Mouse (Mus musculus): ENCODE results near the gene Tmc3.

The Tmc3 gene

GRCm38 (mm10) chr7:83598997-83599912 is 14.5 kb downstream of the Tmc3 start:
- DNase-seq (ENCODE audit: low read depth, low spot score): no peak

GRCm38 (mm10) chr7:83599913-83600286 is 15.2 kb downstream of the Tmc3 start:
- DNase-seq (ENCODE audit: low read depth, low spot score): peak; percentile 28

GRCm38 (mm10) chr7:83604180-83604944 is 19.6 kb downstream of the Tmc3 start:
- DNase-seq (ENCODE audit: low read depth, low spot score): no peak

DNA sequence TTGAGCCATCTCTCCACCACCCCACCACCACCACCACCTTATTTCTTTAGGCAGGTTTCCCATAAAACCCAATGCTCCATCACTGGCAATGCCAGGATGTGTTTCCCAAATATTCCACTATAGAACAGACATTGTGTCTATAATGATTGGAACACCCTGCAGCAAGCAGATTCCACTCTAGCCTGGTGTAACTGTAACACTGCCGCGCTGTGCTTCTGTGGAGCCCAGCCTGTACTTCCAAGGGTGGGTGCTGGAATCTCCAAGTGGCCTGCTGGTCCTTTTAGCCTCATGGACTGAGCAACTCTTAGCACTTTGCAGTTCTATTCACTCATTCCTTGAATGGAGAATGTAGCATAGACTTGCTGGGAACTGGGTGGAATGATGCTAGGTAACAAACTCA is 22.1 kb downstream of the Tmc3 start:
- no peak for DNase-seq (ENCODE audit: low read depth, low spot score)

DNA sequence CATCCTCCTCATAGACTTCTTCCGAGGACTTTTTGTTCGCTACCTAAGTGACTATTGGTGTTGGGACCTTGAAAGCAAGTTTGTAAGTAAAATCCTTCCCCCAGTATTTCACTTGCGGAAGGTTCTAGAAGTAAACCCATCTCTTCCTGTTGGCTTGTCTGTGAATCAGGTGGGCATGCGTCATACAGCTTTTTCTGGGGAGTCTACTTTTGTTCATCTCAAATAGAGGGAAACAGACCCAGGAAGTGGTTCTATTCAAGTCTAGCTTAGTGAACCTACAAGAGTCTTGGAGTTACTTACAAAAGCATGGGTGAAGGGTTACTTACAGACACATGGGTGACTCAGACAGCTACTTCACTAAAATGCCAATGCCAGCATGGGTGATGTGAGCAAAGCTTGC is 25.2 kb downstream of the Tmc3 start:
- DNase-seq (ENCODE audit: low read depth, low spot score): no peak

DNA sequence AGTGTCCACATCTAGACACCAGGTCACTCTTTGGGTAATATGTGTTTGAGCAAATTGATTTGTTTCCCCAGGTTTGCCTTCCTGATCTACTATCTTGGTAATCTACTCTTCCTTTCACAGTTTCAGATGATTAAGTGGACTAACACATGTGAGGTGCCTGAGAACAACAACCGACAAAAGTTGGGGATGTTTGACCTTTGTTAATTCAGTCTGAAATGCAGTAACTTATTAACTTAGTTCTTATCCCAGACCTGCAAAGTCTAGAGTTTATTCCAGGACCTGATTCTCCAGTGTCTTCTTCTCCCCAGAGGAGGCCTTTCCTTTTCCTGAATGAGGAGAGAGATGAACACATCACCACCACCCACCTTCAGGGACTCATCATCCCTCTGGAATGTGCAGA is 27.2 kb downstream of the Tmc3 start:
- DNase-seq (ENCODE audit: low read depth, low spot score): no peak

- DNase-seq (ENCODE audit: low read depth, low spot score): no peak
Observed at GRCm38 (mm10) chr7:83615272-83615671, 30.5 kb downstream of the Tmc3 start.

GRCm38 (mm10) chr7:83615815-83616214 is 31.1 kb downstream of the Tmc3 start:
- no peak for DNase-seq (ENCODE audit: low read depth, low spot score)

DNA sequence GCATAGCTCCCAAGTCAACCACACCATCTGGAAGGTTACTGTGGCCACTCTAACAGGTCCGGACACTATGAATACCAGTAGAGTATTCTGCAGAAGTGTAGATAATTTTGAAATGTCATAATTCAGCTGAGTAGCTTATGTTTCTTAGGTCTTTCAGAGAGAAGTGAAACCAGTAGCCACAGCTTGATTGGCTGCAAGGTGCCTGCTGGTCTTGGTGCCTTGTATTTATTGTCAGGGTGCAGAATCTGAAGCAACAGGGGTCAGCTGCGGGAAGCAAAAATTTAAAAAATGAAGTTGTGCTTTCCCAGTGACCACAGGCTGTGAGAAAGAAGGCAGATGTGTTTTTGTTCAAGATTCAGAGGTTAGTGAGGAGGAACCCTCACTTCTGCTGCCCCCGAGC is 31.5 kb downstream of the Tmc3 start:
- no peak for DNase-seq (ENCODE audit: low read depth, low spot score)

DNA sequence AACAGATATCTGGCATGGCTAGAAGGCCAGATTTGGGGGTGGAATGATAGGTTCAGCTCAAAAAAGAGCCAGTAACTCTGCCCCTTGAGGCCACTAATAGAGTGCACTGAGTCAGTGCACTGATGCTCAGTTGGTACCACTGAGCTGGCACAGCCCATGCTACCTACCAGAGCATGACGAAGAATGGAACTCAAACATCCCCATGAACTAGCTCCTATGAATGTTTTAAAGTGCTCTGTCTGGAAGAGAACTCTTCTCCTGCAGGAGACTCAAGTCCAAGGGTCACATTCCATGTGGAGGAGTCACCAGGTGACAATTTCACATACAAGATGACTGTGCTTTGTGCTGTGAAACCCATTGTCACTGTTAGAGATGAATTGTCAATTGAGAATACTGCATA is 34.0 kb downstream of the Tmc3 start:
- no peak for DNase-seq (ENCODE audit: low read depth, low spot score)

DNA sequence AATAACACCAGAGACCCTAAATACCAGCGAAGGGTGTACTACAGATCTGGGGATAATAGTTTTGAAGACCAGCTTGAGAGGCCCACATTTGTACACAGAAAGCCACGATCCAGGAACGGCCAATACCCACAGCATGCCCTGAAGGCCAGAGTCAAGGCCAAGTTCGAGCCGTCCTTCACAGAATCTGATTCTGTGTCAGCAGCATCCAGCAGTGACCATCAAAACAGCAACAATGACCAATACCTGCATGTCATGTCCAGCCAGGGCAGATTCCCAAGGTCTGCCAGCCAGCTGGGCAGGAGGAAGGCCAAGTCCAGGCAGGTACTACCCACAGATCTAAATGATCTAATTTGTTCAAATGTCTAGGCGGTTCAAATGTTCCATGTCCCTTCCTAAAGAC is 37.9 kb downstream of the Tmc3 start:
- DNase-seq (ENCODE audit: low read depth, low spot score): no peak

- DNase-seq (ENCODE audit: low read depth, low spot score): no peak
Observed at GRCm38 (mm10) chr7:83624065-83624464, 39.3 kb downstream of the Tmc3 start.

- no peak for DNase-seq (ENCODE audit: low read depth, low spot score)
Observed at GRCm38 (mm10) chr7:83626557-83627257, 42.0 kb downstream of the Tmc3 start.

DNA sequence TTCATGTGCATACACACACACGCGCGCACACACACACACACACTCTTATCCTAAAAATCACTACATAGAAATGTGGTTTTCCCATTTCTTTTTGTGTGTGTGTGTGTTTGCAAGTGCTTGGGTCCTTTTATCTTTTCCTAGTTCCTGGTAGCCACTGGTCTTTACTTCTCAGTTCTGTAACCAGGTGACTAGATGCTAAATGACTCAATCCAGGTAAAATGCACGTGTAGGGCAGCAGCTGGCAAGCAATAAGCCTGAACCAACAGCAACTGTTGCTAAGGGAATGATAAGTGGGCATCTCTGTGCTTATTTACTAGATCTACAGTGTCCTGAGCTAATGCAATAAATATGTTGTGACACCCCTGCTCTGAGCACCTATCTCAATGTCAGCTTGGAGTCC is 42.6 kb downstream of the Tmc3 start:
- DNase-seq (ENCODE audit: low read depth, low spot score): no peak

GRCm38 (mm10) chr7:83631073-83631827 is 46.5 kb downstream of the Tmc3 start:
- no peak for DNase-seq (ENCODE audit: low read depth, low spot score)

DNA sequence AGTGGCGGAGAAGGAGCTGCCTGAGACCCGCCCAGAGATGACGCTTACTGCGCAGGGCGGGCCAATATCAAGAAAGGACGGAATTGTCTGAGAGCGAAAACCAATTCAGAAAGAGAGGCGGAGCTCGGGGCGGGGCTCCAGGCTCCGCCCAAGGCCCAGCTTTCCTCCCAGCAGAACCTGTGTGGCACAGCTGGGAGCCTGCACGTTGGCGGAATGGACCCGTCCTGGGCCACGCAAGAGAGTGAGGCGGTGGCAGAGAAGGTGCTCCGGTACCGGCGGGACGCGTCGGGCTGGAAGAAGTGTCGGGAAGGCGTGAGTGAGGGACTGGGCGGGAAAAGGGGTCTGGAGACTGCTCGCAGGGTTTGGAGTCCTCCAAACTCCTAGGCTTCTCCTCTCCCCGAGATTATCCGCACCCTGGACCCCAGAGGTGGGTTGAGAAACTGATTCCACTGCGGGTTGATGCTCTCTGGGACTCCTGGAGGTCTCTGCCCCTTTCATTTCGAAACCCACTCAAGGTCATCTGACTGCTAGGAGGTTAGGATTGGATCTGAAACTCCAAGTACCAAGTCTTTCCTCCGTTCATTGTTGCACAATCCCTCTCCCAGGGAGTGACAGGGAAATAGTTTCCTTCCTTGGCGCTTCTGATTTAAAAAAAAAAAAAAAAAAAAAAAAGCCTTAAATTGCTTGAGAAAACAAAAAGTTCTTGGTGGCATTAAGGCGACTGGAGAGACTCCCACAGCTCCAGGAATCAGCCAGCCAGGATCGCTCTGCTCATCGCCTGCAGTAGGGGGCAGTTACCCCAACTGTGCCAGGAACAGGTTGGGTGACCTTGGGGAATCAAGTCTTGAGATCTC is 47.3 kb downstream of the Tmc3 start, which contains the start of gene Stard5:
Gene Stard5, plus strand, starts transcription at position 132 of the 854 bp plus-strand sequence.
- DNase-seq (ENCODE audit: low read depth, low spot score): peak; percentile 78

- DNase-seq (ENCODE audit: low read depth, low spot score): no peak
Observed at GRCm38 (mm10) chr7:83632682-83633120, 48.0 kb downstream of the Tmc3 start.

GRCm38 (mm10) chr7:83633856-83634255 is 49.1 kb downstream of the Tmc3 start:
- no peak for DNase-seq (ENCODE audit: low read depth, low spot score)

DNA sequence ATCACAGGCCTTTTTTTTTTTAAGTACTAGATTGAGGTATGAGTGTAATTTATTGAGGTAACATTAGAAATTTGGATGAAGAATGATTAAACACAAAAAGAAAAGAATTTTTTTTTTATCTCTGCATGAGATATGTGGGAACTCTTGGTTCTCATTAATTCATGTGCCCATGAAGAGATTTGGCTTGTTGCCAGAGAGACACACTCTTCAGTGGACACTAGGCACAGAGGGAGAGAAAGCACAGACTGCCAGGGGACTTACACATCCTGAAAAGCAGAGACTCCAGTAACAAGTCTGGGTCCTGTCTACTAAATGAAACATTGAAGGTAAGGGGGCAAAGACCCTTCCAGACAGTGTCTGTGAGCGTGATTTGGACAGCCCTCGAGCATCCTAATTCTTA is 51.0 kb downstream of the Tmc3 start:
- DNase-seq (ENCODE audit: low read depth, low spot score): no peak

DNA sequence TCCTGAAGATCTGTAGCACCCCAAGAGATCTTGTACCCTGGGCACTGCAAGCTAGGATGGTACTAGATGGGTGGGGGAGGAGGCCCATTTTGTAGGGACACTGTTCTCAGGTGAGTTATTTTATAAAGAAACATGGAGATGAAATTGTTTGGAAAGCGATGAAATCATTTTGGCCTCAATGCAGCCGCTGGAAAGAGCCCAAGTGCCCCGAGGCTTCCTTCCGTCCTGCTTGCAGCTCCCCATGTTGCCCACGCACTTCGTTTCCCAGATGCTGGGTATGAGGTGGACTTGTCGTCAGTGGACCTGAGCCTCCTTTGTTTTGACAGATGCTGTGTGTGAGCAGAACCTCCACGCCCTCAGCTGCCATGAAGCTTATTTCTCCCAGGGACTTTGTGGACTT is 51.7 kb downstream of the Tmc3 start:
- no peak for DNase-seq (ENCODE audit: low read depth, low spot score)
